Mouse (Mus musculus) embryonic facial prominence, embryonic 15.5 days (tissue): ENCODE results near the gene Gm33543. TPM values are rescaled to one million over a fixed set of nuclear protein-coding genes. Genes with fewer than 3 reads are reported as not detected.

Source experiments
- ATAC-seq: fragments of 200-750 bp; cut with Nextera tagmentation; 2 replicates; pipeline ENCODE4 v1.8.0; 2017; ENCODE audit warnings: low read depth, moderate TSS enrichment; ENCODE audit not compliant: insufficient number of reproducible peaks, low FRiP score, low TSS enrichment
- H3K27ac ChIP-seq: fragments of 300-500 bp; sonication (generic); replicated peaks from 2 replicates; pipeline ENCODE4 v1.5.1; 2015; ENCODE audit warnings: mild to moderate bottlenecking, inconsistent platforms
- H3K27me3 ChIP-seq: fragments of 300-500 bp; sonication (generic); 2 replicates; pipeline ENCODE4 v1.6.1; 2015; ENCODE audit warnings: inconsistent platforms
- H3K36me3 ChIP-seq: fragments of 300-500 bp; sonication (generic); 2 replicates; pipeline ENCODE4 v1.6.1; 2015; ENCODE audit warnings: mild to moderate bottlenecking, inconsistent platforms
- H3K4me1 ChIP-seq: fragments of 300-500 bp; sonication (generic); 2 replicates; pipeline ENCODE4 v1.6.1; 2015; ENCODE audit warnings: inconsistent platforms
- H3K4me2 ChIP-seq: fragments of 300-500 bp; sonication (generic); replicated peaks from 2 replicates; pipeline ENCODE4 v1.6.1; 2015; ENCODE audit warnings: mild to moderate bottlenecking, inconsistent platforms
- H3K4me3 ChIP-seq: fragments of 300-500 bp; sonication (generic); replicated peaks from 2 replicates; pipeline ENCODE4 v1.5.1; 2015; ENCODE audit warnings: mild to moderate bottlenecking, inconsistent platforms
- H3K9ac ChIP-seq: fragments of 300-500 bp; sonication (generic); 2 replicates; pipeline ENCODE4 v1.6.1; 2015; ENCODE audit warnings: inconsistent platforms
- H3K9me3 ChIP-seq: fragments of 300-500 bp; sonication (generic); replicated peaks from 2 replicates; pipeline ENCODE4 v1.6.1; 2016; ENCODE audit warnings: inconsistent platforms
- WGBS: fragments of 180-500 bp; shearing (Covaris S2); methylation state at CpG from one replicate; pipeline ENCODE4 v1.1.7; 2015; 5-methylcytosine and 5-hydroxymethylcytosine counted together
- polyA plus RNA-seq: library from polyadenylated mRNA; unstranded; fragments of >200 nt; fragmentation: Nextera tagmentation; extraction: Ambion mirVana; gene quantifications from 2 replicates; pipeline ENCODE4 v1.2.1, GENCODE M21; 2015

Gm33543 gene
- polyA plus RNA-seq, 1 experiment from 2014 or later, result 0.19 TPM

DNA sequence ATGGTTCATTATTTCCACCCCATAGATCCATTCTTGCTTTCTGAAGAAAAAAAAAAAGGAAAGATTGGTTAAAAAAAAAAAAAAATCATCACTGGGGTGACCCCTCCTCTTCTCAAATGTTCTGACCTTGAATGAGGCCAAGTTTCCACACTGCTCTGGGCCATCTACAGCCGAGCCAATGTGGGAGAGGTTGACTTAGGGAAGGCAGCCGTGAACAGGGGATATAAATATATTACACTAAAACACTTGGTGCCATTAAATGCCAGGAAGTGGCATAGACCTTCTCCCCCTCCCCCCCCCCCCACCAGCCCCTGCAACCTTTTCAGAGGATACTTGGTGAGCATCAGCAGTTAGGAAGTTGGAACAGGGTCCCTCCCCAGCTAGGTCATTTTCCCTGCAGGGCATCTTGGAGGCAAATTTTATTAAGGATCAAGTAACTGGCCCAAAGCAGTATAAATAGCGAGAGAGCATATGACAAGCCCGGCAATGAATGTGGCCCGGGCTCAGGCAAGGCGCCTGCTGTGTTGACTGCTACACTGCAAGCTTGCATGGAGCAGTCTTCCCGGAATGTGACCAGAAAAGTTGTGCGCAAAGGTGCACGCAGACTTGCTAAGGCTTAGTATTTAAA lies 68.6 kb downstream of the Gm33543 start:
- no peak overlapping the region for H3K27ac ChIP-seq
- no peak for ATAC-seq
- H3K4me3 ChIP-seq, result no peak overlapping the region
- no peaks in the 10 kb centered on the region for H3K27me3 ChIP-seq
- 71% methylated on average over 9 of the region's 9 CpGs for WGBS
- no peak overlapping the region for H3K9ac ChIP-seq
- H3K4me1 ChIP-seq, result 0 out of 2 replicates have a peak, but pooled peaks cover 2% of the 10 kb centered on the region
- H3K4me2 ChIP-seq, result no peak overlapping the region
- H3K36me3 ChIP-seq, result no peaks in the 10 kb centered on the region
- no peaks in the 10 kb centered on the region for H3K9me3 ChIP-seq

Other genes with a start within 250 kb of the Gm33543 start
- 0.51 TPM in 1 of 2 replicates, not detected in the other for gene Anapc15-ps, start 169.5 kb downstream of the Gm33543 start, polyA plus RNA-seq
- 22.8 and 23.5 TPM in 2 replicates for gene Eea1, start 97.7 kb upstream of the Gm33543 start, polyA plus RNA-seq